Mouse (Mus musculus) cerebellum, postnatal 14 days (tissue): ENCODE measurements around the gene Dars2.

Source experiments
- DNase-seq, 2 experiments: peaks; one replicate each; pipeline ENCODE4 v3.0.0; 2021; ENCODE audit warnings: mixed read lengths in 2 of 2

Dars2 gene

DNA sequence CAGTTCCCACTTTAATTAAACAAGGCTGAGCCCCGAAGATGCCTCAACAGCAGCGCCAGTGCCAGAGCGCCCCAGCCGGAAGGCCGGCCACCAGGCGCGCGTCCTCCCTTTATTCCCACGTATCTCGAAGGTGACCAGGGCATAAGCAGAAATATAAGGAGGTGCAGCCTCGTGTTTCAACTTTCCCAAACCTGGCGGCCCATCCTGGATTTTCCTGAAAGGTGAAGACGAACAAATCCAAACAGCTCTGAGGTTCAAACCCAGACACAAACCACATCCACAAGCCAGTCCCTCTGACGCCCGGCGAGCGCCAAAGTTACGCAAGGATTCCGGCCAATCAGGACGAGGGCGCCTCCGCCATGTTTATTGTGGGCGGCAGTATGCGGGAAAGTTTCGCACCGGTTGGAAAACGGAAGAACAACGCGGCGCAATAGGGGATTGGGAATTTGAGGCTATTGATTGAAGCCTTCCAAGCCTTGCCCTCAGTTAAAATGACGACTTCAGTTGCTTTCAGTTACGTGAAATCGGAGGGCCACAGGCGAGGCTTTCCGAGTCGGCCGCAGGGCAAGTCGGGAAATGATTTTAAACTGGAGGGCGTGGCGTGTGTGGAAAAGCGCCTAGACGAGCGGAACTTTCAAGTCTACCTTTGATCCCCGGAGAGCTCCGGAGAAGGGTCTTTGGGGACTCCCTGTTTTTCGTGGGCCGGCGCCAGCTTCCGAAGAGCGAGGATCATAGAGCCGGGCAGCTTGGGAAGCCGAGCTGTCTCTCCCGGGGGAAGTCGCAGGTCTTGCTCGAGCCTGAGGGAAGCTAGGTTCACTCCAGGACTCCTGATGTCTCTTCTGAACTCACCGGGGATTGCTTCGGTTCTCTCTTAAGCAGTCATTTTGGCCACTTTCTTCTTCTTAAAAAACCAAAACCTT lies at the start of gene Dars2, which contains the start of gene Cenpl:
TSS of gene Dars2 (minus strand) at position 307 of the 920 bp plus-strand sequence.
TSS of gene Cenpl (plus strand) at position 362 of the 920 bp plus-strand sequence.
- DNase-seq: peak; percentile 96 to 97

- no peak for DNase-seq
Measured at GRCm38 (mm10) chr1:161114591-161114990, 44.1 kb upstream of the Dars2 start.

DNA sequence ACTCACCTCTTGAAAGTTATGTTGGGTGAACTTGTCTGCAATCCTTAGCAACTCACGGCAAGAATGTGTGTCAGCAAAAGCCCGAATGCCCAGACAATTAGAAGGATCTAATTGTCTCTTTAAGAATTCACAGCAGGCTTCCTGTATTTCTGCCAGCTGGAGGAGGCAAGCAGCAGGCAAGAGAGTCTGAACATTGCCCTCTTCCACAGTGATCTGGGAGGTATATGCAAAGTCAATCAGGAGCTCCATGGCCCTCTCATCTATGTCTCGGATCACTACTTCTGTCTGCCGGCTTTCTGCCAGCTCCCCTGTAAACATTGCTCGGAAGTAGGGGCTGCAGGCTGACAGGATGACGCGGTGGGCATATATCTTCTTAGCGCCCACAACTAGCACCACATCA lies 38.8 kb upstream of the Dars2 start:
- DNase-seq: peak in 1 of 2 experiments; percentile 9

DNA sequence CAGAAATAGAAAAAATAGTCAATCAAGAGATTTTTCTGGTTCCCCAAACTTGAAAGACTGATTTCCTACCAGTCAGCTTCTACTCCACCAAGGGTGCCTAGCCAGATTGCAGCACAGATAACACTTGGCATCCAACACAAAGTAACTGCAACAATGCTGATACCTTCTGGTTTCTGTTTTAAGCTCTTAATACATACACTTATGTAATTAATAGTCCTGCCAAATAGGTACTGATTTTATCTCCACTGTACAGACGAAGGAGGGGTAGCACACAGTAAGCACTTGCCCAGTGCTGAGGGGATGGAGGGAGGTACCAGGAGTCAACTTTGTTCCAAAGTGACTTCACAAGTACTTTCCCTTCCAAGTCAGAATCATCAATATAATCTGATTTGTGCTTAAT lies 33.4 kb upstream of the Dars2 start:
- DNase-seq: no peak

- no peak for DNase-seq
Measured at GRCm38 (mm10) chr1:161099721-161100405, 29.4 kb upstream of the Dars2 start.

DNA sequence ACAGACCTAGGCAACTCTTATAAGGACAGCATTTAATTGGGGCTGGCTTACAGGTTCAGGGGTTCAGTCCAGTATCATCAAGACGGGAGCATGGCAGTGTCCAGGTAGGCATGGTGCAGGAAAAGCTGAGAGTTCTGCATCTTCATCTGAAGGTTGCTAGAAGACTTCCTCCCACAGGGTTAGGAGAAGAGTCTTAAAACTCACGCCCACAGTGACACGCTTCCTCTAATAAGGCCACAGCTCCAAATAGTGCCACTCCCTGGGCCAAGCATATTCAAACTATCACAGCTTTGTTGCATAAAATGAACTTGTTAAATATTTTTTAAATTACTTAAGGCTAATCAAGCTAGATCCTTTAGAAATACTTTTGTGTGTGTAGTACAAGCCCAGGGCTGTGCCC lies 6.8 kb upstream of the Dars2 start:
- DNase-seq: no peak

DNA sequence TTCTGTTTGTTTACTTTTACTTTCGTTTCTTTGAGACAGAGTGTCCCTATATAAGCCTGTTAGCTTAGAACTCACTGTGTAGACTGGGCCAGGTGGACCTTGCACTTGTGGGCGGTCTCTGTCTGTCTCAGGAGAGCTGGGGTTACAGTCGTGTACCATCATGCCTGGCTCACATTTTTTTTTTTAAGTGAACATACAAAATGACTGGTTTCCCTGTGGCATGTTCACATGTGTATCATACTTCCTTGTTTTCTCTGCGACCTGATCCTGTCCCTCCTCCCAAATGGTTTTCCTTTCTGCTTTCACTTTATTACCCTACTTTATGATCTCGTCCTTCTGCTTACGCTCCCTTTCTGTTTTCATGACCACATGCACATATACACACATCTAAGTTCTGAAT lies 5.8 kb upstream of the Dars2 start:
- DNase-seq: no peak

DNA sequence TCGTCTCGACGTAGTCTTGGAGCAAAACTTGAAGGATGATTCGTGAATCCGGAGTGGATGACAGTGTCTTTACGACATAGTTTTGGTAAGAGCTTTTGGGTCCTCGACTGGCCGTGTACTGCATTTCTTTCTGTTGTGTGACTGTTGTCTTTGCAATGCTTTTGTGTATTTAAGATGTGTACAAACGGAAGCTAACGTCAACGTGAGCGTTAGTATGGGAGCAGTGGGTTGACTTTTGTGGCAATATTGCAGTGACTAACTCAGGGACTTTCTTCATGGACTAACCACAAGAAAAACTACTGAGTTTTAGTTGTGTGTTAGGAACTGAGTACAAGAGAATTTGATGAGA lies 788 bp upstream of the Dars2 start:
- no peak for DNase-seq

DNA sequence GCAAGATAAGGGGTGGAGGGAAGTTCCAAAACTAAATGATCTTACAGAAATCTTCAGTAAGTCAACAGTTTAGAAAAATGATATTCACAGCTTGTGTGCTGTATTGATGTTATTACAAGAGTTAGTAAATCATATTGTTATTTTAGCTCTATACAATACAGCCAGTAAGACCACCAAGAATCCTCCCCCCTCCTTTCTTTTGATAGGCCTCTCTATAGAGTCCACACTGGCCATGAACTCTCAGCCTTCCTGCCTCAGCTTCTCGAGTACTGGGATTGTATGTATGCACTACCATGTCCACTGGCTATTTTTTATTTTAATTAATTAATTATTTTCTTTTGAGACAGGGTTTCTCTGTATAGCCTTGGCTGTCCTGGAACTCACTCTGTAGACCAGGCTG lies 7.1 kb downstream of the Dars2 start:
- DNase-seq: no peak

GRCm38 (mm10) chr1:161057164-161057563 lies 13.3 kb downstream of the Dars2 start:
- no peak for DNase-seq

- DNase-seq: no peak
Measured at GRCm38 (mm10) chr1:161046972-161047371, 23.5 kb downstream of the Dars2 start.

DNA sequence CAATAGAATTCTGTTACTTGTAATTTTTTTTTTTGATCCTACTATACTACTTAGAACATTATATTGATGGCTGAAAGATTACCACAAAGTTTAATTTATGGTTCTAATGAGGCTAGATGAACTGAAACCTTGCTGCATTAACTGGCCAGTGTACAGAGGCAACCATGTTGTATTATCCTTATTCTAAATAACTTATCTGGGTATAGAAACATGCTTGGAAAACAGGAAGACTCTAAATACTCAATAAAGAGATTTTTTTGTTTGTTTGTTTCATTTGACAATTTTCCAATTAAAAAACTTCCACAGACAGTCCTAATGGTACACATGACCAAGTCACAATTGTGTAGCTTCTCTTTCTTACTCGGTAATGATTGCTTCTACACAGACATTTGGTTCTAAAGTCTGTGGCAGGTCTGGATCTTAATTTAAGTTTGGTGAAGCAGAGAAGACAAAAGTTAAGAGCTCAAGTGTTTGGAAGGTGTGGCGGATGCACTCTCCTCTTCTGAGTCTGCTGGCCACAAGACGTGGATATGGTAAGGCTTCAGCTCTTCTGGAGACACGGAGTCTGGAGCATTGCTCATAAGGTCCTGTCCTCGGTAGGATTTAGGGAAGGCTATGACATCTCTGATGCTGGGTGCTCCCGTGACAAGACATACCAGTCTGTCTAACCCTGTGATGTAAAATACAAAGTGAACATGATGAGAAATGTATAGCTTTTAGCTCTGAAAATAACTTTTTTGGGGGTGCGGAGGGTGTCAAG lies 29.0 kb downstream of the Dars2 start:
- DNase-seq: no peak

- no peak for DNase-seq
Measured at GRCm38 (mm10) chr1:161040855-161041254, 29.6 kb downstream of the Dars2 start.

DNA sequence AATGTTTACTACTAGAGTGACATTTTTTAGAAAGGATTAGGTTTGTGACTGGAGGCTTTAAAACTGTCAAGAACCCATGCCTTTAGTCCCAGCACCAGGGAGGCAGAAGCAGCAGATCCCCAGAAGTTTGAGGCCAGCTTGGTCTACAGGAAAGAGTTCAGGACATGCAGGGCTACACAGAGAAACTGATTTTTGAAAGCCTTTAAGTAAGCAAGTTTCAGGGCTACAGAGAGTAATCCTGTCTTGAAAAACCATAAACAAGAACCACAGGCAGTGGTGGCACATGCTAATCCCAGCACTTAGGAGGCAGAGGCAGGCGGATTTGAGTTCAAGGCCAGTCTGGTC lies 30.1 kb downstream of the Dars2 start:
- DNase-seq: no peak

DNA sequence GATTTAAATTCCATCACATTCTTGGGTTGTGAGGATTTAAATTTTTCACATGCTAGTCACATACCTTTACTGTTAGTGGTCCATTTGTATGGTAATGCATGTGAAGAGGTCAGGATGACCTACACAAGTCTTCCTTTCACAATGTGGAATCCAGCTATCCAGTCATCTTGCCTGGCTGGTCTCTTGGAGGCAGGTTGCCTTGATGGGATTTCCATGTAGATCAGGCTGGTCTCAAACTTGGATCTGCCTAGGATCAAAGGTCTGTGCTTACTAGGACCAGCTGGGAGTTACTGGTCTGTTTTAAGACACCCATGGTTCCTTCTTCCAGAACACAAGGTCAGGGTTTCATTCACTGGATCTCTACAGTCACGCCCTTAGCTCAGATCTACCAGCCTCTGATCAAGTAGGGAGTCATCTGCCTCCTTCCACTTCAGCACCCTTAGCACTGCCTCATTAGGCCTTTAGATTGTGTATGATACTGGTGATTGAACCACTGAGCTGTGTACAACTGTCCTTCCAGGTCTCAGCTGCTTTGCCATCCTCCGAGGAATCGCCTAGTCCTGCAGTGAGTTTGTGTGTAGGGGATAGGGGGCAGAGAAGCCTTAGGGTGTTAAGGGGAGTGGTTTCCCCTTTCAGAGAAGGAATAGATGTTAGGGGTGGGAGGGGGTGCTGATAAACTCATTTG lies 30.6 kb downstream of the Dars2 start:
- DNase-seq: no peak

- DNase-seq: no peak
Measured at GRCm38 (mm10) chr1:161038968-161039721, 31.3 kb downstream of the Dars2 start.

DNA sequence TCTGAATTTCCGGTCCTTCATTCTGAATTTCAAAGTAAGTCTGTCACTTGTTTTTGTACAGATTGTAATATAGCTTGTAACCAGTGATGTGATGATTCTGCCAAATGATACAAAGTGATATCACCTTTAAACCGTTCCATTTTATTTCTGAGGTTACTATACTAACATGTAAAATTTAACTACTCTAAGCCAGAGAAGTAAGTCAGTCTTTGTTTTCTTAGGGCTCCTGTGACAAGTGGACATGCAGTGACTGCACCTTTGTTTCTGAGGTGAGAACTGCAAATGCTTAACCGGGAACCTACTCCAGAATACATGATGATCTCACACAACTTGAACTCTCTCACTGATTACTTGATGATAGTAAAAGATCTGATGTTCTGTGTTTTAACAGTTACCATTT lies 32.5 kb downstream of the Dars2 start:
- no peak for DNase-seq

- no peak for DNase-seq
Measured at GRCm38 (mm10) chr1:161037599-161037998, 32.9 kb downstream of the Dars2 start.

- DNase-seq: no peak
Measured at GRCm38 (mm10) chr1:161037026-161037425, 33.4 kb downstream of the Dars2 start.

- DNase-seq: peak; percentile 19 to 28
Measured at GRCm38 (mm10) chr1:161036411-161036841, 34.0 kb downstream of the Dars2 start.

GRCm38 (mm10) chr1:161035786-161036404 lies 34.6 kb downstream of the Dars2 start:
- peak; percentile 61 for DNase-seq
